Mouse (Mus musculus): Measurements from ENCODE around the gene Ncr1. TPM values are rescaled to one million over a fixed set of nuclear protein-coding genes. Genes with fewer than 3 reads are reported as not detected.

Gene Ncr1
- not detected in 2 replicates for polyA plus RNA-seq (2015; fragmentation: Nextera tagmentation; extraction: Ambion mirVana)

GRCm38 (mm10) chr7:4337509-4337908 lies at the start of gene Ncr1:
TSS of gene Ncr1 (plus strand) at chr7:4337724.

Small RNA genes lying within 50 kb of the gene (microRNA-seq; reads per million reads assigned to microRNA genes)
- not detected for gene Gm24752
- not detected for gene Gm25349

Other genes starting within 250 kb of the Ncr1 start
- 2.1 and 3.8 TPM in 2 replicates for gene Ttyh1, start 218.3 kb upstream of the Ncr1 start, polyA plus RNA-seq (2015; fragmentation: Nextera tagmentation; extraction: Ambion mirVana)
- 28.5 and 29.3 TPM in 2 replicates for gene Leng8, start 200.7 kb upstream of the Ncr1 start, polyA plus RNA-seq (2015; fragmentation: Nextera tagmentation; extraction: Ambion mirVana)
- gene Leng9, start 187.3 kb upstream of the Ncr1 start, polyA plus RNA-seq (2015; fragmentation: Nextera tagmentation; extraction: Ambion mirVana): 4.5 TPM in 2 replicates
- 86.7 and 89.6 TPM in 2 replicates for gene Cdc42ep5, start 172.9 kb upstream of the Ncr1 start, polyA plus RNA-seq (2015; fragmentation: Nextera tagmentation; extraction: Ambion mirVana)
- 0.23 and 0.27 TPM in 2 replicates for gene Lilra5, start 100.0 kb upstream of the Ncr1 start, polyA plus RNA-seq (2015; fragmentation: Nextera tagmentation; extraction: Ambion mirVana)
- gene Gp6, start 60.0 kb downstream of the Ncr1 start, polyA plus RNA-seq (2015; fragmentation: Nextera tagmentation; extraction: Ambion mirVana): 0.13 and 0.37 TPM in 2 replicates
- 19.3 and 21.4 TPM in 2 replicates for gene Rdh13, start 107.9 kb downstream of the Ncr1 start, polyA plus RNA-seq (2015; fragmentation: Nextera tagmentation; extraction: Ambion mirVana)
- gene Eps8l1, start 123.0 kb downstream of the Ncr1 start, polyA plus RNA-seq (2015; fragmentation: Nextera tagmentation; extraction: Ambion mirVana): 7.6 and 9.7 TPM in 2 replicates
- 60.9 and 67.4 TPM in 2 replicates for gene Ppp1r12c, start 164.0 kb downstream of the Ncr1 start, polyA plus RNA-seq (2015; fragmentation: Nextera tagmentation; extraction: Ambion mirVana)
- gene Tnnt1, start 178.7 kb downstream of the Ncr1 start, polyA plus RNA-seq (2015; fragmentation: Nextera tagmentation; extraction: Ambion mirVana): 102 and 107 TPM in 2 replicates
- 1.5 and 2.5 TPM in 2 replicates for gene Tnni3, start 186.5 kb downstream of the Ncr1 start, polyA plus RNA-seq (2015; fragmentation: Nextera tagmentation; extraction: Ambion mirVana)
- 1.4 TPM in 2 replicates for gene Dnaaf3, start 194.7 kb downstream of the Ncr1 start, polyA plus RNA-seq (2015; fragmentation: Nextera tagmentation; extraction: Ambion mirVana)
- 0.57 and 1.5 TPM in 2 replicates for gene Syt5, start 209.8 kb downstream of the Ncr1 start, polyA plus RNA-seq (2015; fragmentation: Nextera tagmentation; extraction: Ambion mirVana)